Mouse (Mus musculus): ENCODE results near the gene Eddm3b.

GRCm38 (mm10) chr14:51130315-51130940 is 16.2 kb downstream of the Eddm3b start:
- peak; percentile 40 to 93; a peak in 3 of 4 replicates for TF ChIP-seq POLR2A (IDR thresholded peaks at IDR 0.05; ENCODE audit: control insufficient read depth in 1 of 2, insufficient read depth in 1 of 2, low read depth in 1 of 2, low read length in 2 of 2, poor library complexity in 1 of 2)
- 0 out of 2 replicates have a peak, but pooled peaks have one; percentile 26 for TF ChIP-seq MAX (IDR thresholded peaks at IDR 0.05; ENCODE audit: low read length)
- peak; percentile 91 for TF ChIP-seq ZNF384 (IDR thresholded peaks at IDR 0.05; ENCODE audit: low read depth, low read length)

Measured in MEL (cell line).